Comparison of ENCODE assay signal across 10 mouse cellular contexts in the genomic region with DNA sequence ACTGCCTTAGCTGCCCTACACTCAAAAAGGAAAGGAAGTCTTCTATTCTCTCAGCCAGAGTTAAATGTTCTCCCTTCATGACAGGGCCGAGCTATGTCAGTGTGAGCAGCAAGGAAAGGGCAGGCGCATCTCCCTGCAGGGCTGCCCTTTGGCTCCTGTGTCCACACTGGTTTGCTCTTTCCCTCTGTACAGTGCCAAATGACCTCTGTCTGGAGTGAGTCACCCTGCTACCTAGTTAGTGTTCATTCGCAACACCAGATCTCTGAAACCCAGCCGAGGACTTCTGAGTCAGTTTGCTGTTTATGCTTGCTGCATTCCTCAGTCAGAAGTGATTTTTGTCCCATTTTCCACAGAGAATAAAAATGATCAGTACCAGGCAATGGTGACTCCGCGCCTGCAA.
DNase-seq lines count a peak whose midpoint lies in the region; ATAC-seq lines count a peak whose summit lies in the region.
"Had no signal": no experiment of that assay in that cellular context is flagged by ENCODE, and none has a peak within 500 bp of the region (broad histone marks: within the 10 kb centered on the region; RNA-seq: fewer than 3 reads in every experiment).

No protein-coding gene starts in this region.

- H3K27me3 ChIP-seq in hindbrain, embryonic 10.5 days (ENCODE audit: insufficient read depth, poor library complexity, severe bottlenecking) = peaks cover 5% of the 10 kb centered on the region; the same call in 1 of the 2 replicates
- H3K27me3 ChIP-seq in hindbrain, embryonic 16.5 days (replicated peaks; ENCODE audit: control insufficient read depth, insufficient read depth, low read length) = no peaks in the 10 kb centered on the region
- H3K27me3 ChIP-seq in midbrain, embryonic 16.5 days (ENCODE audit: control insufficient read depth, insufficient read depth, low read depth, low read length) = no peaks in the 10 kb centered on the region
- H3K27me3 ChIP-seq: intestine, embryonic 15.5 days; megakaryocyte, embryonic 14.5 days had no signal

- no peaks in the 10 kb centered on the region for H3K4me1 ChIP-seq in hindbrain, embryonic 10.5 days (replicated peaks)
- peaks cover 4% of the 10 kb centered on the region; the same call in 1 of the 2 replicates for H3K4me1 ChIP-seq in hindbrain, embryonic 16.5 days (ENCODE audit: control insufficient read depth, insufficient read depth, low read depth, low read length)
- peaks cover 5% of the 10 kb centered on the region for H3K4me1 ChIP-seq in midbrain, embryonic 16.5 days (ENCODE audit: control insufficient read depth, insufficient read depth, low read length)

- H3K9ac ChIP-seq in hindbrain, embryonic 16.5 days (ENCODE audit: low read depth, low read length) = no peak overlapping the region
- H3K9ac ChIP-seq in midbrain, embryonic 16.5 days (ENCODE audit: low read depth, low read length) = no peak overlapping the region
- H3K9ac ChIP-seq: intestine, embryonic 15.5 days had no signal

- no peak overlapping the region for H3K27ac ChIP-seq in hindbrain, embryonic 10.5 days
- no peak overlapping the region for H3K27ac ChIP-seq in hindbrain, embryonic 16.5 days (ENCODE audit: low read depth, low read length)
- no peak overlapping the region for H3K27ac ChIP-seq in midbrain, embryonic 16.5 days (ENCODE audit: low read length)
- H3K27ac ChIP-seq: intestine, embryonic 15.5 days had no signal

- H3K9me3 ChIP-seq in hindbrain, embryonic 10.5 days = no peaks in the 10 kb centered on the region
- H3K9me3 ChIP-seq in hindbrain, embryonic 16.5 days (ENCODE audit: control insufficient read depth, low read length) = no peaks in the 10 kb centered on the region
- H3K9me3 ChIP-seq in midbrain, embryonic 16.5 days (replicated peaks; ENCODE audit: control insufficient read depth, low read length, poor library complexity, severe bottlenecking) = no peaks in the 10 kb centered on the region
- H3K9me3 ChIP-seq: intestine, embryonic 15.5 days; megakaryocyte, embryonic 14.5 days had no signal

- peak; percentile 23 for DNase-seq in hindbrain, embryonic 10.5 days (ENCODE audit: low spot score)
- DNase-seq in adrenal gland, adult 8-10 months = peak; percentile 79
- peak; percentile 92 for DNase-seq in kidney, adult 9 months
- peak; percentile 34 for DNase-seq in lung, postnatal 10 days
- DNase-seq in spleen, postnatal 10 days (ENCODE audit: low spot score in 2 of 2) = no peak
- no peak for DNase-seq in layer of hippocampus, adult 18-20 months (ENCODE audit: low spot score in 2 of 2)

- ATAC-seq in hindbrain, embryonic 16.5 days = no peak
- ATAC-seq in midbrain, embryonic 16.5 days = no peak
- ATAC-seq: intestine, embryonic 15.5 days had no signal

- H3K36me3 ChIP-seq in hindbrain, embryonic 10.5 days = no peaks in the 10 kb centered on the region
- no peaks in the 10 kb centered on the region for H3K36me3 ChIP-seq in hindbrain, embryonic 16.5 days (ENCODE audit: control insufficient read depth, insufficient read depth, low read length)
- H3K36me3 ChIP-seq in midbrain, embryonic 16.5 days (ENCODE audit: control insufficient read depth, insufficient read depth, low read length) = no peaks in the 10 kb centered on the region
- H3K36me3 ChIP-seq: intestine, embryonic 15.5 days had no signal

- H3K4me2 ChIP-seq in hindbrain, embryonic 16.5 days (ENCODE audit: low read length) = no peak overlapping the region
- no peak overlapping the region for H3K4me2 ChIP-seq in midbrain, embryonic 16.5 days (ENCODE audit: low read length)
- H3K4me2 ChIP-seq: intestine, embryonic 15.5 days had no signal

- 69% methylated on average over 6 of the region's 6 CpGs for WGBS in hindbrain, embryonic 10.5 days
- WGBS in hindbrain, embryonic 16.5 days = 87% methylated on average over 6 of the region's 6 CpGs
- 88% methylated on average over 6 of the region's 6 CpGs for WGBS in midbrain, embryonic 16.5 days

- no peak overlapping the region for H3K4me3 ChIP-seq in hindbrain, embryonic 10.5 days
- no peak overlapping the region for H3K4me3 ChIP-seq in hindbrain, embryonic 16.5 days (ENCODE audit: low read length)
- H3K4me3 ChIP-seq in midbrain, embryonic 16.5 days (ENCODE audit: low read depth, low read length) = no peak overlapping the region
- H3K4me3 ChIP-seq: intestine, embryonic 15.5 days; megakaryocyte, embryonic 14.5 days had no signal

Comparison
In these comparisons a context has a peak if more than half of its experiments do, and no peak if none do; other contexts are left out.
1. DNase-seq: peak in hindbrain, embryonic 10.5 days (single experiment), adrenal gland, adult 8-10 months (single experiment), kidney, adult 9 months (single experiment) and lung, postnatal 10 days (single experiment); none in spleen, postnatal 10 days (0 of 2) and layer of hippocampus, adult 18-20 months (0 of 2).